Mouse (Mus musculus): Measurements from ENCODE around the gene Olfr9. TPM values are rescaled to one million over a fixed set of nuclear protein-coding genes. Genes with fewer than 3 reads are reported as not detected.
"Not testable (repeated sequence)": the region's sequence is repeated elsewhere in the genome, so short reads cannot be mapped to it uniquely, and the experiment has no call there.

Gene Olfr9
- polyA plus RNA-seq, 1 experiment from 2014 or later = not detected

GRCm38 (mm10) chr10:129004032-129004920, 15.0 kb downstream of the Olfr9 start:
- 71% methylated on average over 14 of the region's 14 CpGs for WGBS
- H3K4me3 ChIP-seq (ENCODE audit: low read depth, low read length) = no peak overlapping the region
- H3K27me3 ChIP-seq (ENCODE audit: insufficient read depth, low read length) = no peaks in the 10 kb centered on the region
- H3K4me1 ChIP-seq (ENCODE audit: insufficient read depth) = no peaks in the 10 kb centered on the region
- H3K27ac ChIP-seq (ENCODE audit: low read depth) = no peak overlapping the region
- no peak overlapping the region for H3K4me2 ChIP-seq
- H3K9me3 ChIP-seq (ENCODE audit: low read depth, low read length) = no peaks in the 10 kb centered on the region
- DNase-seq = no peak
- no peak for TF ChIP-seq CTCF (IDR thresholded peaks at IDR 0.05; ENCODE audit: low read depth)
- no peak for ATAC-seq (ENCODE audit: insufficient read depth)
- H3K36me3 ChIP-seq (ENCODE audit: insufficient read depth) = no peaks in the 10 kb centered on the region
- H3K9ac ChIP-seq = no peak overlapping the region

- TF ChIP-seq CTCF (IDR thresholded peaks at IDR 0.05; ENCODE audit: low read depth) = no peak
- WGBS = 60% methylated on average over 2 of the region's 2 CpGs
- H3K4me2 ChIP-seq = no peak within 1 kb of the TSS
- H3K9ac ChIP-seq = no peak within 1 kb of the TSS
- no peak within 1 kb of the TSS for H3K4me3 ChIP-seq (ENCODE audit: low read depth, low read length)
- H3K9me3 ChIP-seq (ENCODE audit: low read depth, low read length) = no peaks in the 10 kb centered on the region
- ATAC-seq (ENCODE audit: insufficient read depth) (no peak), DNase-seq (no peak)
- no peaks in the 10 kb centered on the region for H3K27me3 ChIP-seq (ENCODE audit: insufficient read depth, low read length)
- H3K36me3 ChIP-seq (ENCODE audit: insufficient read depth) = no peaks in the 10 kb centered on the region
- H3K27ac ChIP-seq (ENCODE audit: low read depth) = no peak within 1 kb of the TSS
- H3K4me1 ChIP-seq (ENCODE audit: insufficient read depth) = no peaks in the 10 kb centered on the region
Measured at GRCm38 (mm10) chr10:129010288-129010841, 21.1 kb downstream of the Olfr9 start, which contains the start of gene Olfr763. Olfr763 (plus strand) TSS chr10:129010791.

GRCm38 (mm10) chr10:129011511-129011910, 22.3 kb downstream of the Olfr9 start:
- H3K36me3 ChIP-seq (ENCODE audit: insufficient read depth); H3K4me2 ChIP-seq; H3K9ac ChIP-seq; H3K27me3 ChIP-seq (ENCODE audit: insufficient read depth, low read length); H3K4me3 ChIP-seq (ENCODE audit: low read depth, low read length); H3K4me1 ChIP-seq (ENCODE audit: insufficient read depth); H3K9me3 ChIP-seq (ENCODE audit: low read depth, low read length); H3K27ac ChIP-seq (ENCODE audit: low read depth); DNase-seq: not testable (repeated sequence)
- WGBS = 38% methylated on average over 2 of the region's 5 CpGs
- peak; percentile 49; the same call in 1 of the 2 replicates for ATAC-seq (ENCODE audit: insufficient read depth)

- Histone ChIP-seq H3K9me3 (ENCODE audit: low read depth, low read length) (no peaks in the 10 kb centered on the region), H3K9ac (no peak overlapping the region), H3K4me3 (ENCODE audit: low read depth, low read length) (no peak overlapping the region), H3K36me3 (ENCODE audit: insufficient read depth) (no peaks in the 10 kb centered on the region), H3K27me3 (ENCODE audit: insufficient read depth, low read length) (no peaks in the 10 kb centered on the region), H3K4me1 (ENCODE audit: insufficient read depth) (no peaks in the 10 kb centered on the region), H3K27ac (ENCODE audit: low read depth) (no peak overlapping the region), H3K4me2 (no peak overlapping the region)
- DNase-seq (no peak), ATAC-seq (ENCODE audit: insufficient read depth) (no peak)
- no peak for TF ChIP-seq CTCF (IDR thresholded peaks at IDR 0.05; ENCODE audit: low read depth)
Measured at GRCm38 (mm10) chr10:129014477-129014876, 25.2 kb downstream of the Olfr9 start.

- peak; percentile 2 for DNase-seq
- Histone ChIP-seq H3K27ac (ENCODE audit: low read depth) (no peak overlapping the region), H3K4me1 (ENCODE audit: insufficient read depth) (no peaks in the 10 kb centered on the region), H3K9ac (no peak overlapping the region), H3K4me3 (ENCODE audit: low read depth, low read length) (no peak overlapping the region), H3K27me3 (ENCODE audit: insufficient read depth, low read length) (no peaks in the 10 kb centered on the region), H3K4me2 (no peak overlapping the region), H3K9me3 (ENCODE audit: low read depth, low read length) (no peaks in the 10 kb centered on the region), H3K36me3 (ENCODE audit: insufficient read depth) (no peaks in the 10 kb centered on the region)
- peak; percentile 28; the same call in 1 of the 2 replicates for ATAC-seq (ENCODE audit: insufficient read depth)
- TF ChIP-seq CTCF (IDR thresholded peaks at IDR 0.05; ENCODE audit: low read depth) = peak; percentile 19; the same call in 1 of the 2 replicates
Measured at GRCm38 (mm10) chr10:129023319-129023718, 34.1 kb downstream of the Olfr9 start.

- peak; percentile 77 for TF ChIP-seq CTCF (IDR thresholded peaks at IDR 0.05; ENCODE audit: low read depth)
- ATAC-seq (ENCODE audit: insufficient read depth) (no peak; the same call in 1 of the 2 replicates), DNase-seq (peak; percentile 71)
- no peak overlapping the region for H3K9ac ChIP-seq
- H3K4me2 ChIP-seq = no peak overlapping the region
- H3K4me3 ChIP-seq (ENCODE audit: low read depth, low read length) = no peak overlapping the region
- H3K27me3 ChIP-seq (ENCODE audit: insufficient read depth, low read length) = no peaks in the 10 kb centered on the region
- no peaks in the 10 kb centered on the region for H3K36me3 ChIP-seq (ENCODE audit: insufficient read depth)
- WGBS = 54% methylated on average over 3 of the region's 3 CpGs
- no peaks in the 10 kb centered on the region for H3K4me1 ChIP-seq (ENCODE audit: insufficient read depth)
- no peak overlapping the region for H3K27ac ChIP-seq (ENCODE audit: low read depth)
- H3K9me3 ChIP-seq (ENCODE audit: low read depth, low read length) = no peaks in the 10 kb centered on the region
Measured at GRCm38 (mm10) chr10:129026018-129026662, 36.9 kb downstream of the Olfr9 start.

- no peak overlapping the region for H3K4me2 ChIP-seq
- H3K9ac ChIP-seq = no peak overlapping the region
- no peaks in the 10 kb centered on the region for H3K4me1 ChIP-seq (ENCODE audit: insufficient read depth)
- H3K9me3 ChIP-seq (ENCODE audit: low read depth, low read length) = no peaks in the 10 kb centered on the region
- H3K27ac ChIP-seq (ENCODE audit: low read depth) = no peak overlapping the region
- TF ChIP-seq CTCF (IDR thresholded peaks at IDR 0.05; ENCODE audit: low read depth) = no peak
- DNase-seq = no peak
- 71% methylated on average over 2 of the region's 2 CpGs for WGBS
- no peak overlapping the region for H3K4me3 ChIP-seq (ENCODE audit: low read depth, low read length)
- no peaks in the 10 kb centered on the region for H3K27me3 ChIP-seq (ENCODE audit: insufficient read depth, low read length)
- no peak for ATAC-seq (ENCODE audit: insufficient read depth)
- H3K36me3 ChIP-seq (ENCODE audit: insufficient read depth) = no peaks in the 10 kb centered on the region
Measured at GRCm38 (mm10) chr10:129028343-129028742, 39.1 kb downstream of the Olfr9 start.
